Mouse (Mus musculus): ENCODE results near the gene Pgpep1.

DNA sequence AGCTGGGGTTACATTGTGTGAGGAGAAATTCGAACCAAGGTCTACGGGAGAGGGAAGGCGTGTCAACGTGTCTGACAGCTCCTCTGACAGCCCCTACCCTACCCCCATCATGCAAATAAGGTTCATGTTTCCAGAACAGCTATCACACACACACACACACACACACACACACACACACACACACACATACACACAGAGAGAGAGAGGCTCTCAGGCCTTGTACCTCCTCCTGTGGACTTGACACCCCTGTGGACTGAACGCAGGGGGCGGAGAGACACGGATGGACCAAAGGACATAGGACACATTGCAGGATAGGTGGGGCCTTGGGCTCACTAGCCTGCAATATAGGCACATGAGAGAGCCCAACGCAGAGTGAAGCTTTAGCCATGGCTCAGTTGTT lies 23.4 kb downstream of the Pgpep1 start:
- TF ChIP-seq POLR2A (IDR thresholded peaks at IDR 0.05; ENCODE audit: insufficient read length, low read depth) (no peak), MAX (IDR thresholded peaks at IDR 0.05; ENCODE audit: low read depth) (no peak), TCF3 (IDR thresholded peaks at IDR 0.05; ENCODE audit: insufficient read length, low read depth) (no peak), POLR2AphosphoS2 (IDR thresholded peaks at IDR 0.05; ENCODE audit: insufficient read length, low read depth) (no peak), SRF (IDR thresholded peaks at IDR 0.05; ENCODE audit: control insufficient read depth, insufficient read length, low read depth) (no peak), CEBPB (IDR thresholded peaks at IDR 0.05; ENCODE audit: insufficient read depth, poor library complexity, severe bottlenecking) (no peak), MYOG (IDR thresholded peaks at IDR 0.05; ENCODE audit: control insufficient read depth in 1 of 3, insufficient read depth in 1 of 3, insufficient read length in 2 of 3, low read depth in 2 of 3) (no peak), MYOD1 (IDR thresholded peaks at IDR 0.05; ENCODE audit: control insufficient read depth in 1 of 3, insufficient read length in 2 of 3, low read depth in 2 of 3) (no peak), REST (IDR thresholded peaks at IDR 0.05; ENCODE audit: insufficient read depth, insufficient read length) (no peak), E2F4 (IDR thresholded peaks at IDR 0.05; ENCODE audit: insufficient read depth) (no peak), USF1 (IDR thresholded peaks at IDR 0.05; ENCODE audit: low read depth) (no peak)

Data from myocyte (in vitro differentiated cells).